Mouse (Mus musculus): Measurements from ENCODE around the gene Hsd17b7.

DNA sequence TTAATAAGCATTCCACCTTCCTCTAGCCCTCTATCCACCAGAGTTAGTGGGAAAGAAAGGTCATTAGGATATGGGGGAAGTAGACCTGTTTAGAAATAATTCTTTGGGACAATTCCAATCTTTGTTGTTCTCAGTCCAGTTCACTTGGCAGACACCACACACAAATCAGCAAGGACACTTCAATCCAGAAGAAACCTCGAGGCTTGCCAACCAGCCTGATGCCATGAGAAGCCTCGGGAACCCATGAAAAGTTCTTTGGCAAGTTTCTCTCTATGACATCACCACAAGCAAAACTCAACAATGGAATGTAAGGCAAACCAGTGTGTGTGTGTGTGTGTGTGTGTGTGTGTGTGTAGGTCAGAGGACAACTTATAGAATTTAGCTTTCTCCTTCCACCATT is 44.5 kb downstream of the Hsd17b7 start:
- TF ChIP-seq CTCF (IDR thresholded peaks at IDR 0.05; ENCODE audit: control insufficient read depth, insufficient read depth, insufficient replicate concordance, low read depth, low read length) = no peak
- no peak for TF ChIP-seq POLR2A (IDR thresholded peaks at IDR 0.05; ENCODE audit: control insufficient read depth, low read depth, low read length)

Data from testis, adult 2 months (tissue).